Mouse (Mus musculus): ENCODE measurements at regions not wholly inside any gene's neighbourhood (a gene's known extent, or its start where the extent isn't known, plus 50 kb on each side); places are given as distances from the start of the nearest gene placed in this dataset.
A peak's percentile ranks its signal among the peaks of the same experiment; 100 is the strongest.

DNA sequence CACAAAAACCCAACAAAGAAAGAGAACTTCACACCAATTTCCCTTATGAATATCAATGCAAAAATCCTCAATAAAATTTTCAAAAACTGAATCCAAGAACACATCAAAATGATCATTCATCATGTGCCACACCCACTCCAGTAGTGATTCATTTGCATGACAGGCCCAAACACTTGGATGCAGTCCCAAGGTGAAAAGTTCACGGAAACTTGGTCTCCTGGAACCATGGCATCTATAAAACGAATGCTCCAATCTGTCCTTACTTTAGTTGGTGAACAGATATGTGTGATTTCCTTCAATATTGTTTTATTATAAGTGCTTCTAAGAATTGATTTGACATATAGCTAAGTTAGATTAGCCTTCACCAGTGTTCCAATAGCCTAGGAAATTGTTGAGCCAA lies 343.3 kb downstream of the Gm8797 start:
- TF ChIP-seq ZC3H11A (IDR thresholded peaks at IDR 0.05; ENCODE audit: borderline replicate concordance, low read depth, low read length) = peak; percentile 16; the same call in 1 of the 2 replicates
- no peak for TF ChIP-seq ZNF384 (IDR thresholded peaks at IDR 0.05; ENCODE audit: low read depth, low read length)
